ENCODE assay signal across 8 mouse cellular contexts in genomic region chr6:29767813-29768660, GRCm38 (mm10). TPM values are rescaled to one million over a fixed set of nuclear protein-coding genes. Genes with fewer than 3 reads are reported as not detected.
DNase-seq lines count a peak whose midpoint lies in the region; ATAC-seq and TF ChIP-seq lines count a peak whose summit lies in the region.

Gene Ahcyl2 (plus strand): TSS chr6:29768011.

- peak; percentile 98 for DNase-seq in 416B (ENCODE audit: low read depth)
- DNase-seq in heart, adult 9 months (ENCODE audit: low spot score in 2 of 2) = peak; percentile 95 to 96
- peak; percentile 88 to 94 for DNase-seq in monocyte, adult 2 months (ENCODE audit: low read depth in 1 of 2, low spot score in 2 of 2)
- peak; percentile 97 to 98 for DNase-seq in spleen, postnatal 36 days (ENCODE audit: low spot score in 2 of 2)

- no peaks in the 10 kb centered on the region for H3K27me3 ChIP-seq in embryonic facial prominence, embryonic 15.5 days
- H3K27me3 ChIP-seq in kidney, embryonic 14.5 days (ENCODE audit: control insufficient read depth, insufficient read depth, low read length) = no peaks in the 10 kb centered on the region
- no peaks in the 10 kb centered on the region for H3K27me3 ChIP-seq in limb, embryonic 15.5 days

- H3K27ac ChIP-seq in bone marrow, adult 2 months (ENCODE audit: control insufficient read depth, insufficient read depth, low read depth, low read length, poor library complexity) = peak within 1 kb of the TSS; percentile 69
- peak within 1 kb of the TSS; percentile 90 for H3K27ac ChIP-seq in embryonic facial prominence, embryonic 15.5 days (replicated peaks)
- peak within 1 kb of the TSS; percentile 88 for H3K27ac ChIP-seq in kidney, embryonic 14.5 days (ENCODE audit: low read depth, low read length)
- peak within 1 kb of the TSS; percentile 93 for H3K27ac ChIP-seq in limb, embryonic 15.5 days

- no peak for TF ChIP-seq CTCF in bone marrow, adult 2 months (IDR thresholded peaks at IDR 0.05; ENCODE audit: control insufficient read depth, insufficient read depth, low read length)

- H3K4me3 ChIP-seq in bone marrow, adult 2 months (replicated peaks; ENCODE audit: control insufficient read depth, low read depth, low read length) = peak within 1 kb of the TSS; percentile 95
- peak within 1 kb of the TSS; percentile 88 for H3K4me3 ChIP-seq in embryonic facial prominence, embryonic 15.5 days (replicated peaks)
- peak within 1 kb of the TSS; percentile 88 for H3K4me3 ChIP-seq in kidney, embryonic 14.5 days (ENCODE audit: low read length)
- H3K4me3 ChIP-seq in limb, embryonic 15.5 days = peak within 1 kb of the TSS; percentile 87

- WGBS in bone marrow, adult 2 months = under 1% methylated on average over 61 of the region's 61 CpGs
- WGBS in embryonic facial prominence, embryonic 15.5 days = under 1% methylated on average over 53 of the region's 61 CpGs
- WGBS in kidney, embryonic 14.5 days = 2% methylated on average over 53 of the region's 61 CpGs
- under 1% methylated on average over 56 of the region's 61 CpGs for WGBS in limb, embryonic 15.5 days

- H3K36me3 ChIP-seq in embryonic facial prominence, embryonic 15.5 days = no peaks in the 10 kb centered on the region
- no peaks in the 10 kb centered on the region for H3K36me3 ChIP-seq in kidney, embryonic 14.5 days (ENCODE audit: control insufficient read depth, insufficient read depth, low read length)
- H3K36me3 ChIP-seq in limb, embryonic 15.5 days = no peaks in the 10 kb centered on the region

- peak; percentile 99 for ATAC-seq in embryonic facial prominence, embryonic 15.5 days (ENCODE audit: insufficient number of reproducible peaks, low FRiP score, low TSS enrichment, low read depth)
- peak; percentile 99 for ATAC-seq in kidney, embryonic 14.5 days (ENCODE audit: low FRiP score, low TSS enrichment)
- ATAC-seq in limb, embryonic 15.5 days (ENCODE audit: insufficient number of reproducible peaks, low FRiP score, low TSS enrichment, low read depth) = peak; percentile 98

- no peaks in the 10 kb centered on the region for H3K9me3 ChIP-seq in embryonic facial prominence, embryonic 15.5 days (replicated peaks)
- H3K9me3 ChIP-seq in kidney, embryonic 14.5 days (ENCODE audit: control insufficient read depth, low read length) = no peaks in the 10 kb centered on the region
- H3K9me3 ChIP-seq in limb, embryonic 15.5 days = no peaks in the 10 kb centered on the region

- peak within 1 kb of the TSS; percentile 71 for H3K4me2 ChIP-seq in embryonic facial prominence, embryonic 15.5 days (replicated peaks)
- peak within 1 kb of the TSS; percentile 75 for H3K4me2 ChIP-seq in kidney, embryonic 14.5 days (replicated peaks; ENCODE audit: low read depth, low read length)
- H3K4me2 ChIP-seq in limb, embryonic 15.5 days = peak within 1 kb of the TSS; percentile 69

- no peaks in the 10 kb centered on the region for H3K4me1 ChIP-seq in bone marrow, adult 2 months (ENCODE audit: control insufficient read depth, insufficient read depth, low read length)
- 0 out of 2 replicates have a peak, but pooled peaks cover 9% of the 10 kb centered on the region for H3K4me1 ChIP-seq in embryonic facial prominence, embryonic 15.5 days
- 0 out of 2 replicates have a peak, but pooled peaks cover 3% of the 10 kb centered on the region for H3K4me1 ChIP-seq in kidney, embryonic 14.5 days (ENCODE audit: control insufficient read depth, insufficient read depth, low read length)
- H3K4me1 ChIP-seq in limb, embryonic 15.5 days = peaks cover 14% of the 10 kb centered on the region

- H3K9ac ChIP-seq in embryonic facial prominence, embryonic 15.5 days = peak within 1 kb of the TSS; percentile 74
- H3K9ac ChIP-seq in kidney, embryonic 14.5 days (ENCODE audit: low read depth, low read length) = peak within 1 kb of the TSS; percentile 85
- peak within 1 kb of the TSS; percentile 82 for H3K9ac ChIP-seq in limb, embryonic 15.5 days

- peak; percentile 91; the same call in 1 of the 2 replicates for TF ChIP-seq POLR2A in bone marrow, adult 2 months (IDR thresholded peaks at IDR 0.05; ENCODE audit: borderline replicate concordance, control insufficient read depth, low read depth, low read length)

RNA-seq across cellular contexts. Expression of gene Ahcyl2, which starts in this region (rescaled TPM):
- polyA plus RNA-seq in bone marrow, adult 2 months (2011; ENCODE audit: insufficient read depth, insufficient read length, low replicate concordance, missing spikeins) = 7.5 and 13.9 TPM in 2 replicates
- 14.2 and 14.9 TPM in 2 replicates for polyA plus RNA-seq in embryonic facial prominence, embryonic 15.5 days (2015; fragmentation: Nextera tagmentation; extraction: Ambion mirVana)
- 13.7 and 17.2 TPM in 2 replicates for polyA plus RNA-seq in kidney, embryonic 14.5 days (2014; fragmentation: Nextera tagmentation; extraction: Ambion mirVana)
- polyA plus RNA-seq in limb, embryonic 15.5 days (2015; fragmentation: Nextera tagmentation; extraction: Ambion mirVana) = 11.4 and 13.4 TPM in 2 replicates

Comparison
In these comparisons a context has a peak if more than half of its experiments do, and no peak if none do; other contexts are left out.
1. Peak in every context shown above with its lines: DNase-seq, ATAC-seq, H3K4me3 ChIP-seq and H3K27ac ChIP-seq.